Mouse (Mus musculus): ENCODE measurements around the gene 2310033P09Rik. TPM values are rescaled to one million over a fixed set of nuclear protein-coding genes. Genes with fewer than 3 reads are reported as not detected.

Gene 2310033P09Rik
- polyA plus RNA-seq, 1 experiment from 2014 or later, result 34.3 TPM

GRCm38 (mm10) chr11:59185490-59185889 is 22.6 kb upstream of the 2310033P09Rik start:
- Histone ChIP-seq H3K27ac (ENCODE audit: low read length) (no peak overlapping the region), H3K4me3 (ENCODE audit: low read depth, low read length) (no peak overlapping the region), H3K27me3 (ENCODE audit: control insufficient read depth, insufficient read depth, low read length) (no peaks in the 10 kb centered on the region), H3K9ac (replicated peaks; ENCODE audit: low read depth, low read length) (no peak overlapping the region), H3K9me3 (ENCODE audit: control insufficient read depth, low read depth, low read length) (no peaks in the 10 kb centered on the region), H3K4me1 (ENCODE audit: control insufficient read depth, insufficient read depth, low read length) (0 out of 2 replicates have a peak, but pooled peaks cover 2% of the 10 kb centered on the region), H3K4me2 (replicated peaks; ENCODE audit: low read depth, low read length) (no peak overlapping the region), H3K36me3 (ENCODE audit: control insufficient read depth, insufficient read depth, low read length) (peaks cover 12% of the 10 kb centered on the region; the same call in 1 of the 2 replicates)
- no peak for ATAC-seq (ENCODE audit: insufficient number of reproducible peaks, insufficient read depth, low FRiP score, low read depth)
- 85% methylated on average over 5 of the region's 5 CpGs for WGBS

DNA sequence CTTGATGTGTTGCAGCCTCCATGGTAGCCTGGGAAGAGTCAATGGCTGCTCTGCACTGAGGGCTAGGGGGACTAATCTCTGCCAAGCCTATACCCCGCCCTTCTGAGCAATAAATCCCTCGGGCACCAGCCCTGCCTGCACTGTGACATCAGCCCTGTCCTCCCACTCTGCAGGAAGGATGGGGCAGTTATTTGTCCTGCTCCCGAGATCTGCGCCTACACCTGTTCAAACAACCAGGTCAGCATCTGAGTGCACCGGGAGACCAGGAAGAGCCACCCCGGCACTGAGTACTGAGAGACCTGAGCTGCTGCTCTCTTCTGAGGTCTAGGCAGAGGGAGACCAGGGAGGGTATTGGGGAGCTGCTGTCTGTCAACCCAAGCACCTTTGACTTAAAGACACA is 20.4 kb upstream of the 2310033P09Rik start:
- no peak overlapping the region for H3K27ac ChIP-seq (ENCODE audit: low read length)
- WGBS, result 58% methylated on average over 6 of the region's 6 CpGs
- no peak for ATAC-seq (ENCODE audit: insufficient number of reproducible peaks, insufficient read depth, low FRiP score, low read depth)

DNA sequence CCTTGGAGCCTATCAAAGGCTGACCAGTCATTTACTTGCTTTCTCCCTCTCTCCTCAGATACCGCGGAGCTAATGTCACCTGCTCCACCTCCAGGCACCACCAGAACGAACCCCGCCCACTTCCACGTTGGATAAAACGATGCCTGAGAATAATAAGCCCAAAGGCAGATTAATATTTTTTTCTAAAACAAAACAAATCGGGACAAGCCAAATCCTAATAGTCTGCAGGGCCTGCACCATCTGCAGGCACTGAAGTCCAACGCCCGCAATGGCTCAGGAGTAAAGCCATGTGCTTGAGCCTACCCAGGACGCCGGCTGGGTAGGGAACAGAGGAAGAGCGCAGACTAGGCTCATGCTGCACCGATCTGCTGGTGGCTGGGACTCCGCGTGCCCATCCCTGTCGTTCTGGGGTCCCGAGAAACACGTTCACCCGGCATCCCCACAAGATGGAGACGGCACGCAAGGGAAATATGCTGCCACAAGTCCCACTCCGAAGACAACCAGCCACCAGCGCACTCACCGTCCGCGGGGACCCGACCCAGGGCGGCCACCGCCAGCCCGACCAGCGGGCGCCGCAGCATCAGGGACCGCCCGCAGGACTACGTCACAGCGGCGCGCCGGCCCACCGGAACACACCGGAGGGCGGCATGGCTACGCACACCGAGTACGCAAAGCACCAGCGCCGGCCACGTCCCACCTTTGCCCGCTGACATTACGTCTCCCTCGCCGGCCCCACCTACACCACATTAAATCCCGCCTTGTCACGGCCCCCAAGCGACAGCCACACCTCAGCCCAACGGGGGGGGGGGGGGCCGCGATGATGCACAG is 16.7 kb upstream of the 2310033P09Rik start:
- Histone ChIP-seq H3K36me3 (ENCODE audit: control insufficient read depth, insufficient read depth, low read length) (peaks cover 2% of the 10 kb centered on the region; the same call in 1 of the 2 replicates), H3K27ac (ENCODE audit: low read length) (peak overlapping the region; percentile 90), H3K9ac (replicated peaks; ENCODE audit: low read depth, low read length) (peak overlapping the region; percentile 61), H3K4me3 (ENCODE audit: low read depth, low read length) (peak overlapping the region; percentile 66), H3K9me3 (ENCODE audit: control insufficient read depth, low read depth, low read length) (no peaks in the 10 kb centered on the region), H3K4me1 (ENCODE audit: control insufficient read depth, insufficient read depth, low read length) (peaks cover 3% of the 10 kb centered on the region; the same call in 1 of the 2 replicates), H3K4me2 (replicated peaks; ENCODE audit: low read depth, low read length) (peak overlapping the region; percentile 70), H3K27me3 (ENCODE audit: control insufficient read depth, insufficient read depth, low read length) (no peaks in the 10 kb centered on the region)
- under 1% methylated on average over 50 of the region's 59 CpGs for WGBS
- peak; percentile 94 for ATAC-seq (ENCODE audit: insufficient number of reproducible peaks, insufficient read depth, low FRiP score, low read depth)

More for the DNA sequence above, 20.4 kb upstream of the 2310033P09Rik start:
- H3K4me2 ChIP-seq (replicated peaks; ENCODE audit: low read depth, low read length), result no peak overlapping the region
- peaks cover 6% of the 10 kb centered on the region; the same call in 1 of the 2 replicates for H3K4me1 ChIP-seq (ENCODE audit: control insufficient read depth, insufficient read depth, low read length)
- no peak overlapping the region for H3K9ac ChIP-seq (replicated peaks; ENCODE audit: low read depth, low read length)
- H3K27me3 ChIP-seq (ENCODE audit: control insufficient read depth, insufficient read depth, low read length), result no peaks in the 10 kb centered on the region
- no peak overlapping the region for H3K4me3 ChIP-seq (ENCODE audit: low read depth, low read length)
- H3K36me3 ChIP-seq (ENCODE audit: control insufficient read depth, insufficient read depth, low read length), result peaks cover 12% of the 10 kb centered on the region; the same call in 1 of the 2 replicates
- no peaks in the 10 kb centered on the region for H3K9me3 ChIP-seq (ENCODE audit: control insufficient read depth, low read depth, low read length)

DNA sequence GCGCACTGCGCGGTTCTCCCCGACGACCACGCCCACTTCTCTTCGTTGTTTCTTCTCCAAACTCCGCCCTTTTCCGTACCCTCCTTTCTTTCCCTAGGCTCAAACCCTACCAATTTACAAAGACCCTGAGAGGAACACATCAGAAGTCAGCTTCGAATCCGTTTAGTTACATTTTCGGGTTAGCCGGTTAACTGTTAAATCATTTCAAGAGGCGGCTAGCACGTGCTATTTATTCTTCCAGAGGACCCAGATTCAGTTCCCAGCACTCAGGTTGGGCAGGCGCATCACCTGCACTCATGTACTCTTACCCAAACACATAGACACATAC is 16.1 kb upstream of the 2310033P09Rik start, which contains the start of gene Guk1:
TSS of gene Guk1 (minus strand) at position 154 of the 328 bp plus-strand sequence.
- Histone ChIP-seq H3K36me3 (ENCODE audit: control insufficient read depth, insufficient read depth, low read length) (no peaks in the 10 kb centered on the region), H3K27me3 (ENCODE audit: control insufficient read depth, insufficient read depth, low read length) (no peaks in the 10 kb centered on the region), H3K4me1 (ENCODE audit: control insufficient read depth, insufficient read depth, low read length) (peaks cover 3% of the 10 kb centered on the region; the same call in 1 of the 2 replicates), H3K27ac (ENCODE audit: low read length) (peak within 1 kb of the TSS; percentile 90), H3K4me2 (replicated peaks; ENCODE audit: low read depth, low read length) (peak within 1 kb of the TSS; percentile 70), H3K9me3 (ENCODE audit: control insufficient read depth, low read depth, low read length) (no peaks in the 10 kb centered on the region), H3K4me3 (ENCODE audit: low read depth, low read length) (peak within 1 kb of the TSS; percentile 66), H3K9ac (replicated peaks; ENCODE audit: low read depth, low read length) (peak within 1 kb of the TSS; percentile 61)
- WGBS, result 5% methylated on average over 13 of the region's 16 CpGs
- no peak for ATAC-seq (ENCODE audit: insufficient number of reproducible peaks, insufficient read depth, low FRiP score, low read depth)

- ATAC-seq (ENCODE audit: insufficient number of reproducible peaks, insufficient read depth, low FRiP score, low read depth), result no peak
- Histone ChIP-seq H3K9me3 (ENCODE audit: control insufficient read depth, low read depth, low read length) (no peaks in the 10 kb centered on the region), H3K4me3 (ENCODE audit: low read depth, low read length) (no peak overlapping the region), H3K9ac (replicated peaks; ENCODE audit: low read depth, low read length) (no peak overlapping the region), H3K4me2 (replicated peaks; ENCODE audit: low read depth, low read length) (no peak overlapping the region), H3K27me3 (ENCODE audit: control insufficient read depth, insufficient read depth, low read length) (no peaks in the 10 kb centered on the region), H3K36me3 (ENCODE audit: control insufficient read depth, insufficient read depth, low read length) (no peaks in the 10 kb centered on the region; the same call in 1 of the 2 replicates), H3K27ac (ENCODE audit: low read length) (no peak overlapping the region), H3K4me1 (ENCODE audit: control insufficient read depth, insufficient read depth, low read length) (peaks cover 4% of the 10 kb centered on the region; the same call in 1 of the 2 replicates)
These were observed 11.9 kb upstream of the 2310033P09Rik start for GRCm38 (mm10) chr11:59196230-59196629.

DNA sequence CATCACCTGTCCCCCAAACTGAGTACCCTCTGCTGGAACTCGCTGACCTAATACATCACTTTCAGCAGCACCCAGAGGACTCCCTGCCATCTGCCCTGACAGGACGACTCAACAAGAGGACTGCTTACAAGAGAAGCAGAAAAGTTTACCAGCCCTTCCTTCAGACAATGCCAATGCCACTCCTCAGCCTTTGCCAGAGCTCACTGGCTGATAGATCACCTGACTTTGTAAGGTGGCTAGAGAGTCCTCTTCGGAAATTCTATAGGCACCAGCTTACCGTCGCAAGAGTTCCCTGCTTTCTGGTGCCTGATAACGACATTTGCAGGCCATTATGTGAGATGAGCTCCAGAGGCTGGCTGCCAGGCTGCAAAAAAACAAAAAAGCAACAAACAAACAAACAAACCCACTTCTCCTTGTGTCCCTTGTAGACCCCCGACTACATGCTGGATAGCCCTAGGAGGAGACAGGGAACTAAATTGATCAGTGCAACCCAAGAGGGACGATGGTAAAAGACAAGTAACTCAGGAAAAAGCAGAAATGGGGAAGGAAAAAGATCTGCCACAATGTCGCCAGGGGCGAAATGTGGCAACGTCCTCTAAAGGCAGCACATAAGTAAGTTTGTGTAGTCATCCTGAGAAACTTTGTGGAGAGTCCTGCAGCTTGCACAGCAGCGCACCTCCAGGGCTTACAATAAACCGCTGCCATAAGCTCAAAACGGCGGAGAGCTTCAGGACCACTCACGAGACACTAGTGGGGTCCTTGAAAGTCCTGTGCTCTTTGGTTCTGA is 6.7 kb upstream of the 2310033P09Rik start:
- Histone ChIP-seq H3K27ac (ENCODE audit: low read length) (peak overlapping the region; percentile 34; the same call in 1 of the 2 replicates), H3K9me3 (ENCODE audit: control insufficient read depth, low read depth, low read length) (no peaks in the 10 kb centered on the region), H3K4me2 (replicated peaks; ENCODE audit: low read depth, low read length) (peak overlapping the region; percentile 78), H3K36me3 (ENCODE audit: control insufficient read depth, insufficient read depth, low read length) (peaks cover 16% of the 10 kb centered on the region; the same call in 1 of the 2 replicates), H3K4me1 (ENCODE audit: control insufficient read depth, insufficient read depth, low read length) (peaks cover 13% of the 10 kb centered on the region), H3K4me3 (ENCODE audit: low read depth, low read length) (peak overlapping the region; percentile 55), H3K27me3 (ENCODE audit: control insufficient read depth, insufficient read depth, low read length) (no peaks in the 10 kb centered on the region), H3K9ac (replicated peaks; ENCODE audit: low read depth, low read length) (peak overlapping the region; percentile 33)
- no peak for ATAC-seq (ENCODE audit: insufficient number of reproducible peaks, insufficient read depth, low FRiP score, low read depth)
- 30% methylated on average over 16 of the region's 16 CpGs for WGBS

- WGBS, result under 1% methylated on average over 63 of the region's 63 CpGs
- H3K27ac ChIP-seq (ENCODE audit: low read length), result peak within 1 kb of the TSS; percentile 34; the same call in 1 of the 2 replicates
These were observed 5.8 kb upstream of the 2310033P09Rik start, which contains the start of gene Mrpl55 for GRCm38 (mm10) chr11:59202081-59202995. TSS of gene Mrpl55 (plus strand) at chr11:59202486.

More at GRCm38 (mm10) chr11:59202081-59202995, 5.8 kb upstream of the 2310033P09Rik start, which contains the start of gene Mrpl55:
- no peaks in the 10 kb centered on the region for H3K27me3 ChIP-seq (ENCODE audit: control insufficient read depth, insufficient read depth, low read length)
- peak; percentile 89 for ATAC-seq (ENCODE audit: insufficient number of reproducible peaks, insufficient read depth, low FRiP score, low read depth)
- peak within 1 kb of the TSS; percentile 55 for H3K4me3 ChIP-seq (ENCODE audit: low read depth, low read length)
- peak within 1 kb of the TSS; percentile 53 for H3K9ac ChIP-seq (replicated peaks; ENCODE audit: low read depth, low read length)
- peak within 1 kb of the TSS; percentile 86 for H3K4me2 ChIP-seq (replicated peaks; ENCODE audit: low read depth, low read length)
- H3K9me3 ChIP-seq (ENCODE audit: control insufficient read depth, low read depth, low read length), result no peaks in the 10 kb centered on the region
- peaks cover 16% of the 10 kb centered on the region; the same call in 1 of the 2 replicates for H3K36me3 ChIP-seq (ENCODE audit: control insufficient read depth, insufficient read depth, low read length)
- H3K4me1 ChIP-seq (ENCODE audit: control insufficient read depth, insufficient read depth, low read length), result peaks cover 13% of the 10 kb centered on the region
